Mouse (Mus musculus) small intestine, adult 2 months (tissue): ENCODE results near the gene Rsph14. TPM values are rescaled to one million over a fixed set of nuclear protein-coding genes. Genes with fewer than 3 reads are reported as not detected.
A peak's percentile ranks its signal among the peaks of the same experiment; 100 is the strongest.
"Not testable (repeated sequence)": the region's sequence is repeated elsewhere in the genome, so short reads cannot be mapped to it uniquely, and the experiment has no call there.

Experiments
- H3K27ac ChIP-seq: fragments of 200-500 bp; 2 replicates; pipeline ENCODE4 v1.5.1; 2012; ENCODE audit warnings: low read depth, low read length, control low read depth, inconsistent platforms; ENCODE audit not compliant: insufficient read depth
- H3K27me3 ChIP-seq: fragments of 200-500 bp; 2 replicates; pipeline ENCODE4 v1.6.1; 2012; ENCODE audit warnings: mild to moderate bottlenecking, moderate library complexity, low read length, inconsistent platforms; ENCODE audit not compliant: control insufficient read depth, insufficient read depth
- H3K36me3 ChIP-seq: fragments of 200-500 bp; 2 replicates; pipeline ENCODE4 v1.6.1; 2012; ENCODE audit warnings: mild to moderate bottlenecking, low read length, control low read depth, inconsistent platforms; ENCODE audit not compliant: control insufficient read depth, insufficient read depth
- H3K4me1 ChIP-seq: fragments of 200-500 bp; 2 replicates; pipeline ENCODE4 v1.6.1; 2012; ENCODE audit warnings: low read length, inconsistent platforms, mixed read lengths; ENCODE audit not compliant: control insufficient read depth, insufficient read depth, insufficient read length
- H3K4me3 ChIP-seq: fragments of 200-500 bp; 2 replicates; pipeline ENCODE4 v1.5.1; 2012; ENCODE audit warnings: low read depth, mild to moderate bottlenecking, control low read depth, inconsistent platforms, low read length, moderate library complexity
- CTCF ChIP-seq: fragments of 200-500 bp; IDR thresholded peaks from 2 replicates; pipeline ENCODE4 v1.5.1; 2012; ENCODE audit warnings: low read depth, mild to moderate bottlenecking, control low read depth, inconsistent platforms, low read length, moderate library complexity, mixed read lengths; ENCODE audit not compliant: insufficient replicate concordance, insufficient read length; ENCODE audit errors: extremely low read depth
- POLR2A ChIP-seq: fragments of 200-500 bp; IDR thresholded peaks from 2 replicates; pipeline ENCODE4 v1.6.1; 2012; ENCODE audit warnings: low read depth, mild to moderate bottlenecking, control low read depth, inconsistent platforms, low read length, moderate library complexity
- WGBS: fragments of 180-500 bp; shearing (Covaris S2); methylation state at CpG from one replicate; pipeline ENCODE4 v1.1.7; 2018; 5-methylcytosine and 5-hydroxymethylcytosine counted together
- polyA plus RNA-seq: library from polyadenylated mRNA; depleted of rRNA; stranded (reverse); fragments of >200 nt; gene quantifications from 2 replicates; pipeline ENCODE4 v1.2.3, GENCODE M21; 2012

Gene Rsph14
- polyA plus RNA-seq, 1 experiment, result not detected

GRCm38 (mm10) chr10:75053655-75054054 is 21.3 kb upstream of the Rsph14 start:
- H3K36me3 ChIP-seq, result no peaks in the 10 kb centered on the region
- TF ChIP-seq POLR2A, result no peak
- no peak for TF ChIP-seq CTCF
- peaks cover 6% of the 10 kb centered on the region; the same call in 1 of the 2 replicates for H3K4me1 ChIP-seq
- no peaks in the 10 kb centered on the region for H3K27me3 ChIP-seq
- WGBS, result 66% methylated on average over 4 of the region's 4 CpGs
- no peak overlapping the region for H3K4me3 ChIP-seq
- H3K27ac ChIP-seq, result no peak overlapping the region

GRCm38 (mm10) chr10:75052902-75053301 is 20.5 kb upstream of the Rsph14 start:
- H3K27ac ChIP-seq, result no peak overlapping the region
- TF ChIP-seq CTCF (no peak), POLR2A (no peak)
- no peaks in the 10 kb centered on the region for H3K36me3 ChIP-seq
- peaks cover 6% of the 10 kb centered on the region; the same call in 1 of the 2 replicates for H3K4me1 ChIP-seq
- H3K4me3 ChIP-seq, result no peak overlapping the region
- no peaks in the 10 kb centered on the region for H3K27me3 ChIP-seq
- WGBS, result 63% methylated on average over 8 of the region's 8 CpGs

- H3K4me1 ChIP-seq, result peaks cover 6% of the 10 kb centered on the region; the same call in 1 of the 2 replicates
- TF ChIP-seq CTCF, result no peak
- no peak for TF ChIP-seq POLR2A
- whole genome bisulfite sequencing, result 91% methylated on average over 21 of the region's 21 CpGs
- no peaks in the 10 kb centered on the region for H3K36me3 ChIP-seq
- H3K4me3 ChIP-seq, result no peak overlapping the region
- H3K27ac ChIP-seq, result no peak overlapping the region
- no peaks in the 10 kb centered on the region for H3K27me3 ChIP-seq
Measured at GRCm38 (mm10) chr10:75051364-75052074, 19.1 kb upstream of the Rsph14 start.

- WGBS, result 96% methylated on average over 7 of the region's 7 CpGs
- H3K4me3 ChIP-seq, result no peak overlapping the region
- peaks cover 3% of the 10 kb centered on the region; the same call in 1 of the 2 replicates for H3K4me1 ChIP-seq
- no peaks in the 10 kb centered on the region for H3K27me3 ChIP-seq
- H3K36me3 ChIP-seq, result no peaks in the 10 kb centered on the region
- no peak overlapping the region for H3K27ac ChIP-seq
- no peak for TF ChIP-seq POLR2A
- TF ChIP-seq CTCF, result no peak
Measured at GRCm38 (mm10) chr10:75048711-75049110, 16.3 kb upstream of the Rsph14 start.

GRCm38 (mm10) chr10:75045831-75046230 is 13.4 kb upstream of the Rsph14 start:
- H3K36me3 ChIP-seq, result no peaks in the 10 kb centered on the region
- H3K4me3 ChIP-seq, result no peak overlapping the region
- WGBS, result 58% methylated on average over 15 of the region's 15 CpGs
- TF ChIP-seq CTCF (no peak), POLR2A (no peak)
- H3K4me1 ChIP-seq, result peaks cover 2% of the 10 kb centered on the region; the same call in 1 of the 2 replicates
- no peak overlapping the region for H3K27ac ChIP-seq
- no peaks in the 10 kb centered on the region for H3K27me3 ChIP-seq

- peaks cover 2% of the 10 kb centered on the region; the same call in 1 of the 2 replicates for H3K4me1 ChIP-seq
- H3K27ac ChIP-seq, result no peak overlapping the region
- 18% methylated on average over 7 of the region's 7 CpGs for WGBS
- H3K4me3 ChIP-seq, result no peak overlapping the region
- TF ChIP-seq POLR2A, result no peak
- no peak for TF ChIP-seq CTCF
- no peaks in the 10 kb centered on the region for H3K36me3 ChIP-seq
- H3K27me3 ChIP-seq, result no peaks in the 10 kb centered on the region
Measured at GRCm38 (mm10) chr10:75044459-75044858, 12.1 kb upstream of the Rsph14 start.

- 4% methylated on average over 1 of the region's 1 CpGs for WGBS
- not testable (repeated sequence) for H3K36me3 ChIP-seq, H3K4me3 ChIP-seq, H3K27me3 ChIP-seq, H3K4me1 ChIP-seq, H3K27ac ChIP-seq
Measured at GRCm38 (mm10) chr10:75042060-75042459, 9.7 kb upstream of the Rsph14 start.

GRCm38 (mm10) chr10:75036883-75037379 is 4.5 kb upstream of the Rsph14 start, which contains the start of gene Rab36:
Rab36 (plus strand) TSS chr10:75037058.
- no peak within 1 kb of the TSS for H3K27ac ChIP-seq
- no peaks in the 10 kb centered on the region for H3K36me3 ChIP-seq
- peaks cover 11% of the 10 kb centered on the region for H3K4me1 ChIP-seq
- H3K27me3 ChIP-seq, result no peaks in the 10 kb centered on the region
- H3K4me3 ChIP-seq, result peak within 1 kb of the TSS; percentile 61
- WGBS, result under 1% methylated on average over 36 of the region's 36 CpGs
- no peak for TF ChIP-seq POLR2A
- TF ChIP-seq CTCF, result no peak
